Mouse (Mus musculus): ENCODE data around the gene Nanog. TPM values are rescaled to one million over a fixed set of nuclear protein-coding genes. Genes with fewer than 3 reads are reported as not detected.
"Not testable (repeated sequence)": the region's sequence is repeated elsewhere in the genome, so short reads cannot be mapped to it uniquely, and the experiment has no call there.

Gene Nanog
- polyA plus RNA-seq, 1 experiment = 0.08 TPM

DNA sequence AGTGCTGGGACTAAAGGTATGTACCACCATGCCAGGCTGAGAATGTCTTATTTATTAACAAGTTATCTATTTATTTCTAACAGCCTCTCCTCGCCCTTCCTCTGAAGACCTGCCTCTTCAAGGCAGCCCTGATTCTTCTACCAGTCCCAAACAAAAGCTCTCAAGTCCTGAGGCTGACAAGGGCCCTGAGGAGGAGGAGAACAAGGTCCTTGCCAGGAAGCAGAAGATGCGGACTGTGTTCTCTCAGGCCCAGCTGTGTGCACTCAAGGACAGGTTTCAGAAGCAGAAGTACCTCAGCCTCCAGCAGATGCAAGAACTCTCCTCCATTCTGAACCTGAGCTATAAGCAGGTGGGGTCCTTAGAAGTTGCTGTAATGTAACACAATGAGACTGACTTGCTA lies 4.2 kb downstream of the Nanog start:
- WGBS = 69% methylated on average over 2 of the region's 2 CpGs
- Histone ChIP-seq H3K27ac (ENCODE audit: control insufficient read depth, insufficient read depth, low read length) (no peak overlapping the region), H3K4me3 (ENCODE audit: control insufficient read depth, insufficient read depth, low read length) (no peak overlapping the region), H3K27me3 (ENCODE audit: control insufficient read depth, insufficient read depth, low read length) (no peaks in the 10 kb centered on the region; the same call in 1 of the 2 replicates), H3K4me1 (replicated peaks; ENCODE audit: control insufficient read depth, insufficient read depth, low read length) (no peaks in the 10 kb centered on the region), H3K36me3 (ENCODE audit: control insufficient read depth, insufficient read depth, low read length) (no peaks in the 10 kb centered on the region)
- no peak for DNase-seq
- TF ChIP-seq CTCF (IDR thresholded peaks at IDR 0.05; ENCODE audit: borderline replicate concordance, control insufficient read depth, extremely low read depth, insufficient read depth, low read length, poor library complexity) (no peak), POLR2A (IDR thresholded peaks at IDR 0.05; ENCODE audit: control insufficient read depth, extremely low read depth, insufficient read depth, low read length, poor library complexity) (no peak)

DNA sequence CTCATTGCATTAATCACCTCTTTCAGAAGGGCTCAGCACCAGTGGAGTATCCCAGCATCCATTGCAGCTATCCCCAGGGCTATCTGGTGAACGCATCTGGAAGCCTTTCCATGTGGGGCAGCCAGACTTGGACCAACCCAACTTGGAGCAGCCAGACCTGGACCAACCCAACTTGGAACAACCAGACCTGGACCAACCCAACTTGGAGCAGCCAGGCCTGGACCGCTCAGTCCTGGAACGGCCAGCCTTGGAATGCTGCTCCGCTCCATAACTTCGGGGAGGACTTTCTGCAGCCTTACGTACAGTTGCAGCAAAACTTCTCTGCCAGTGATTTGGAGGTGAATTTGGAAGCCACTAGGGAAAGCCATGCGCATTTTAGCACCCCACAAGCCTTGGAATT lies 5.8 kb downstream of the Nanog start:
- WGBS = 95% methylated on average over 7 of the region's 7 CpGs
- not testable (repeated sequence) for H3K4me1 ChIP-seq (replicated peaks; ENCODE audit: control insufficient read depth, insufficient read depth, low read length); DNase-seq

DNA sequence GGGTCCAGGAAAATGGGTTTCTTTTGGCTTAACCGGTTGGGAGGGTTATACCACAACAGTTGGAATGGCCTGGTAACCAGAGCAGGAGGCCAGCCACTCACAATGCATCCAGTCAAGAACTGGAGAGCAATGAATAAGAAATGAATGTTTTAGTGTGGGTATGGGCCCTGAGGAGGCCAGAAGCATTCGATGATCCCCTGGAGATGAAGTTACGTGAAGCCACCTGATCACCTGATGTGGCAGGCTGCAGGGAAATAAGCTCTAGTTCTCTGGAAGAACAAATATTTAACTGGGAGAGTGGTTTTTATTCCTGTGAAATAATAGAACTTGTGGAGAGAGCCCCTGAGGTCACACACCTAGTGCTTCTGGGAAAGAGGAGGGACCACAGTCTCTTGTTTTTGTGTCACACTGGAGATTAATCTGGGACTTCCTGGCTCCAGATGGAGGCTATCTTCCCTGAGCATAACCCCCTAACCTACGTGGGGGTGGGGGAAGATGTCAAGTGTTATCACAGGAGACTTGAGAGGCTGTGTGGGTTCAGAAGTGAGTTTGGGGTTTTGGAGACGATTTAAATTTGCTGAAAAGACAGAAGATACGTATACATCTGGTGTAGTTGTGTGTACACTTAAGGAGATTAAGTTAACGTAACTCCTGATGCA lies 7.5 kb downstream of the Nanog start:
- no peaks in the 10 kb centered on the region for H3K36me3 ChIP-seq (ENCODE audit: control insufficient read depth, insufficient read depth, low read length)
- no peak overlapping the region for H3K4me3 ChIP-seq (ENCODE audit: control insufficient read depth, insufficient read depth, low read length)
- H3K27ac ChIP-seq (ENCODE audit: control insufficient read depth, insufficient read depth, low read length) = no peak overlapping the region
- no peaks in the 10 kb centered on the region for H3K4me1 ChIP-seq (replicated peaks; ENCODE audit: control insufficient read depth, insufficient read depth, low read length)
- no peak for DNase-seq
- WGBS = 75% methylated on average over 7 of the region's 7 CpGs
- H3K27me3 ChIP-seq (ENCODE audit: control insufficient read depth, insufficient read depth, low read length) = no peaks in the 10 kb centered on the region; the same call in 1 of the 2 replicates
- TF ChIP-seq POLR2A (IDR thresholded peaks at IDR 0.05; ENCODE audit: control insufficient read depth, extremely low read depth, insufficient read depth, low read length, poor library complexity) (no peak), CTCF (IDR thresholded peaks at IDR 0.05; ENCODE audit: borderline replicate concordance, control insufficient read depth, extremely low read depth, insufficient read depth, low read length, poor library complexity) (no peak)

More for the DNA sequence above, 5.8 kb downstream of the Nanog start:
- H3K36me3 ChIP-seq (ENCODE audit: control insufficient read depth, insufficient read depth, low read length); H3K4me3 ChIP-seq (ENCODE audit: control insufficient read depth, insufficient read depth, low read length); H3K27ac ChIP-seq (ENCODE audit: control insufficient read depth, insufficient read depth, low read length); H3K27me3 ChIP-seq (ENCODE audit: control insufficient read depth, insufficient read depth, low read length): not testable (repeated sequence)

DNA sequence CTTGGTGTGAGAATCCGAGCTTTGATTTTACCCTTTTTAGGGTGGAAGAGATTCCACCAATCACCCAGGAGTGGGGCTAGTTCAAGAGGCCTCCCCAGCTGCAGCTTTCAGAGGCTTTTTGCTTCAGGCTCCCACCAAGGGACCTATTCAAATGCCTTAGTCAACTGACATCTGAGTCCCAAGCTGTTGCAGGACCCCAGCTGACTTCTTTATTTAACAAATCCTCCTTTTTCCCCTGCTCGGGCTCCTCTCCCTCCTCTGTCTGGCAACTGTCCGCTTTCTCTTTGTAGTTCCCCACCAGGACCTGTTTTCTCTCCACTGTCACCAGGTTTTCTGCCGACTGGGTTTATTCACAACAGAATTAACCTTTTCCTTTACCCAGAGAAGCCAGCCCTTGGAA lies 8.6 kb downstream of the Nanog start:
- Histone ChIP-seq H3K27ac (ENCODE audit: control insufficient read depth, insufficient read depth, low read length) (no peak overlapping the region), H3K4me1 (replicated peaks; ENCODE audit: control insufficient read depth, insufficient read depth, low read length) (no peaks in the 10 kb centered on the region), H3K27me3 (ENCODE audit: control insufficient read depth, insufficient read depth, low read length) (no peaks in the 10 kb centered on the region; the same call in 1 of the 2 replicates), H3K4me3 (ENCODE audit: control insufficient read depth, insufficient read depth, low read length) (no peak overlapping the region), H3K36me3 (ENCODE audit: control insufficient read depth, insufficient read depth, low read length) (no peaks in the 10 kb centered on the region)
- DNase-seq = no peak
- TF ChIP-seq POLR2A (IDR thresholded peaks at IDR 0.05; ENCODE audit: control insufficient read depth, extremely low read depth, insufficient read depth, low read length, poor library complexity) (no peak), CTCF (IDR thresholded peaks at IDR 0.05; ENCODE audit: borderline replicate concordance, control insufficient read depth, extremely low read depth, insufficient read depth, low read length, poor library complexity) (no peak)
- 49% methylated on average over 4 of the region's 4 CpGs for WGBS

DNA sequence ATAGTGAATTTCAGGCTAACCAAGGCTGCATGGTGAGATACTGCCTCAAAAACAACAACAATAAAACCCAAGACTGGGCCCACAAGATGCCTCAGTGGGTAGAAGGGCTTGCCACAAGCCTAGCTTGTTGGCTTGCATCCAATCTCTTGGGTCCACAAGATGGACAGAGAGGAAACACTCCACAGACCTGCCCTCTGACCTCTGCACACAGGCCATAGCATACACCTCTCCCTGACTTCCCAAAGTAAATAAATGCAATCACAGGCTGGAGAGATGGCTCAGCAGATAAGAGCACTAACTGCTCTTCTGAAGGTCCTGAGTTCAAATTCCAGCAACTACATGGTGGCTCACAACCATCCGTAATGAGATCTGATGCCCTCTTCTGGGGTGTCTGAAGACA lies 10.9 kb downstream of the Nanog start:
- H3K27me3 ChIP-seq (ENCODE audit: control insufficient read depth, insufficient read depth, low read length); H3K4me1 ChIP-seq (replicated peaks; ENCODE audit: control insufficient read depth, insufficient read depth, low read length); DNase-seq; H3K4me3 ChIP-seq (ENCODE audit: control insufficient read depth, insufficient read depth, low read length); H3K27ac ChIP-seq (ENCODE audit: control insufficient read depth, insufficient read depth, low read length); H3K36me3 ChIP-seq (ENCODE audit: control insufficient read depth, insufficient read depth, low read length): not testable (repeated sequence)
- WGBS = 94% methylated on average over 1 of the region's 1 CpGs

DNA sequence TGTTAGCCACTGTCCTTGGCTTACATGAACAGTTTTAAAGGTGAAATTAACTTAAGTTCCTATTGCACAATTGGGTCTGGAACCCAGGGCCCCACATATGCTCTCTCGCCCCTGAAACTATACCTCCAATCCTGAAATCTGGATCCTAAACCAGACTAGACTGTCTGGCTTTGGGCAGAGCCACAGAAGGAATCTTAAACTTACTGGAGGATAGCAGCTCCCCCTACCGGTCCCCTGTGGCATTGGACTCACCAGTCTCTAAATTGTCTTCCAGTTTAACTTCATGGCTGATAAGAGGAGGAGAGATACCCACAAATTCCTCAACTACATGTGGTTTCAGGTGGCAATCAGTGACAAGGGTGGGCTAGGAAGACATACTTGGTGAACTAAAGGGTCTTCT lies 12.7 kb downstream of the Nanog start:
- Histone ChIP-seq H3K4me3 (ENCODE audit: control insufficient read depth, insufficient read depth, low read length) (no peak overlapping the region), H3K27me3 (ENCODE audit: control insufficient read depth, insufficient read depth, low read length) (no peaks in the 10 kb centered on the region; the same call in 1 of the 2 replicates), H3K4me1 (replicated peaks; ENCODE audit: control insufficient read depth, insufficient read depth, low read length) (no peaks in the 10 kb centered on the region), H3K36me3 (ENCODE audit: control insufficient read depth, insufficient read depth, low read length) (no peaks in the 10 kb centered on the region), H3K27ac (ENCODE audit: control insufficient read depth, insufficient read depth, low read length) (no peak overlapping the region)
- TF ChIP-seq CTCF (IDR thresholded peaks at IDR 0.05; ENCODE audit: borderline replicate concordance, control insufficient read depth, extremely low read depth, insufficient read depth, low read length, poor library complexity) = no peak
- TF ChIP-seq POLR2A (IDR thresholded peaks at IDR 0.05; ENCODE audit: control insufficient read depth, extremely low read depth, insufficient read depth, low read length, poor library complexity) = no peak
- peak; percentile 54 for DNase-seq
- 37% methylated on average over 2 of the region's 2 CpGs for WGBS

DNA sequence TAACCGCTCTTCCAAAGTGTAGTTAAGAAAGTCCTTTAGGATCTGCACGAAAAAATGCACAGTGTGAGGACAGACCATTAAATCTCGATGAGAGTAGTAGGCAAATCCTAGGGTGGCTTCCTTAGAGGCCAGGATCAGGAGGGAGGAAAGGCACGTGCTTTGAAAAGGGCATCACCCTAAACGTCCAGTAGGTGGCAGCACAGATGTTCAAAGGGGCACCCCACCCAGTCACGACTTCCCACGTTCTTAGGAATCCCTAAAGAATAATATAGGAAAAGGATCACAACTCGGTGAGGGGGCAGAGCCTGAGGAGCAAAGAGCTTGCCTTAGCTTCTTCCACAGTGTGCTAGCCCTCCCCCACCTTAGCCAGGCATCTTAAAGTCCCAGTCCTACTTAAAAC lies 32.7 kb downstream of the Nanog start:
- Histone ChIP-seq H3K27me3 (ENCODE audit: control insufficient read depth, insufficient read depth, low read length) (no peaks in the 10 kb centered on the region), H3K4me1 (replicated peaks; ENCODE audit: control insufficient read depth, insufficient read depth, low read length) (peaks cover 25% of the 10 kb centered on the region), H3K4me3 (ENCODE audit: control insufficient read depth, insufficient read depth, low read length) (no peak overlapping the region), H3K27ac (ENCODE audit: control insufficient read depth, insufficient read depth, low read length) (no peak overlapping the region), H3K36me3 (ENCODE audit: control insufficient read depth, insufficient read depth, low read length) (no peaks in the 10 kb centered on the region)
- WGBS = 19% methylated on average over 8 of the region's 8 CpGs
- peak; percentile 64; the same call in 1 of the 2 replicates for TF ChIP-seq CTCF (IDR thresholded peaks at IDR 0.05; ENCODE audit: borderline replicate concordance, control insufficient read depth, extremely low read depth, insufficient read depth, low read length, poor library complexity)
- TF ChIP-seq POLR2A (IDR thresholded peaks at IDR 0.05; ENCODE audit: control insufficient read depth, extremely low read depth, insufficient read depth, low read length, poor library complexity) = no peak
- peak; percentile 65 for DNase-seq
